Mouse (Mus musculus) kidney, adult 2 months (tissue): ENCODE data around the gene Tc2n.

Experiments used
- CTCF ChIP-seq: fragments of 200-500 bp; conservative IDR thresholded peaks from 2 replicates; pipeline ENCODE4 v1.5.1; 2011; ENCODE audit warnings: low read depth, mild to moderate bottlenecking, control low read depth, low read length, moderate library complexity, mixed read lengths; ENCODE audit not compliant: insufficient read depth, insufficient read length
- POLR2A ChIP-seq: fragments of 200-500 bp; IDR thresholded peaks from one replicate; pipeline ENCODE4 v1.6.1; 2011; ENCODE audit warnings: low read depth, low read length, control low read depth

GRCm38 (mm10) chr12:101742375-101742774 lies 24.1 kb upstream of the Tc2n start:
- no peak for TF ChIP-seq POLR2A
- TF ChIP-seq CTCF = no peak
